Mouse (Mus musculus): Measurements from ENCODE around the gene Slc16a13.

Gene Slc16a13

GRCm38 (mm10) chr11:70210681-70211080 lies 10.2 kb downstream of the Slc16a13 start:
- DNase-seq (ENCODE audit: low spot score), result no peak

DNA sequence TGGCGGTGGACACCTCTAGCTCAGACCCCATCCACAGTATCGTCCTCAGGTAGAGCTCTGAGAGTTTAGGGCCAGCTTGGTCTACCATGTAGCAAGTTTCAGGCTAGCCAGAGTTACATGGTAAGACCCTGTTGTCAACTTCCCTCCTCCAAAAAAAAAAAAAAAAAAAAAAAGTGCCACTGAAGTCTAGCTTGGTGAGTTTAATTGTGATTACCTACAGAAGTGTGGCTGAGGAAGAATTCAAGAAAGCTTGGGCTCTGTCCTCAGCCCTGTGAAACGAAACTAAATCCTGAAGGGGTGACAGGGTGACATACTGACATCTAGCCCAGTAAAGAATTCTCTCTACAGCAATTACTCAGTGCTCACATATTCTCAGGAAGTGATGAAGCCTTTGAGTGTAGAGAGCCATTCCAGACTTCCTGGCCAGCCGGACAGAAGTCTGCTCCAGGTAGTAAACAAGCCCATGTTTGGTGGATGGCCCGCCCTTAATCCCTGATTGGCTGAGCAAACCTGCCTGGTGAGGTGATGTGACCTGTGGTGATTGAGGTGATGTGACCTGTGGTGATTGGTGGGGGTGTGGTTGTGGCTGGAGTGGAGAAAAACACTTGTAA lies 12.0 kb downstream of the Slc16a13 start:
- DNase-seq (ENCODE audit: low spot score), result no peak

GRCm38 (mm10) chr11:70207283-70207682 lies 13.6 kb downstream of the Slc16a13 start:
- DNase-seq (ENCODE audit: low spot score), result no peak

DNA sequence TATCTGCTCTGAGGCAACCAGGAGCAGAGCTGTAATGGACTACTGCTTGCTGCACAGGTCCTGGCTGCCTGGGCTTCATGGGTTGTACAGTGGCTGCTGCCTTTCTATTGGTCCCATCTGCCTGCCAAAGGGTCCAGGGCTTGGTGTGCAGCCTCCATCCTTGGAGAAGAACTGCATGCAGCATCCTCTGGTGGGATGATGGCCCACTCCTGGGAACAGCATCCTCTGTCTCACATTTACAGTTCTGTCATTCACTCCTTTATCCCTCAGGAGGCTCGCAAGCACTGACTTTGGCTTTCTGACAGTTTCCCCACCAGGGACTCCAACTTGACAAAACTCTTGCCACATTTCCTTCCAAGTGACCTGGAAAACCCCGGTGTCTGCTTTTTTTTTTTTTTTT lies 14.1 kb downstream of the Slc16a13 start:
- no peak for DNase-seq (ENCODE audit: low spot score)

- peak; percentile 83 for DNase-seq (ENCODE audit: low spot score)
Observed at GRCm38 (mm10) chr11:70201691-70202090, 19.2 kb downstream of the Slc16a13 start.

DNA sequence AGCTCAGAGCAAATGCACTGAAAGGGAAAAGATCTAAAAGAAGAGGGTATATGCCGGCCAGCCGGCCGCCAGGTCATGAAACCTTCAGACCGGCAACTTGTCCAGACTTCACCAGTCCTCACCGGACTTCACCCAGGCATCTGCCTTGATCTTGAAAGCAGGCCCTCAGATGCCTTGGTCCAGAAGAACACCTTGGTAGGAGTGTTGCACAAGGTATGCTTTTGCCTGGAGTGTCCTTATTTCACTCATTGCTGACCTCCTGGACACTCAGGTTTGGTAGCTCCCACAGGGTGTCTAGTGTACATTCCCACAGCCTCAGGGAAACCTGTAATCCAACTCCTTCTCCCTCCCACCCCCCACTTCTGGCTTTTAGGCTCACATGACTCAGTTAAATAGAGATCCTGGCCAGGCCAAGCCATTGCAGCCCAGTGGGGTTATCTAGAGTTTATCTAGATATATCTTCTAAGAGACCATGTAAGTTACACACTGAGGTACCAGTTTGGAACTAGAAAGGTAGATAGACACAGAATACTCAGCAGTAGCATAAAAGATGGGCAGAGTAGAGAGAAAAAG lies 20.7 kb downstream of the Slc16a13 start:
- DNase-seq (ENCODE audit: low spot score), result no peak

- no peak for DNase-seq (ENCODE audit: low spot score)
Observed at GRCm38 (mm10) chr11:70199107-70199506, 21.8 kb downstream of the Slc16a13 start.

- no peak for DNase-seq (ENCODE audit: low spot score)
Observed at GRCm38 (mm10) chr11:70198332-70198731, 22.5 kb downstream of the Slc16a13 start.

DNA sequence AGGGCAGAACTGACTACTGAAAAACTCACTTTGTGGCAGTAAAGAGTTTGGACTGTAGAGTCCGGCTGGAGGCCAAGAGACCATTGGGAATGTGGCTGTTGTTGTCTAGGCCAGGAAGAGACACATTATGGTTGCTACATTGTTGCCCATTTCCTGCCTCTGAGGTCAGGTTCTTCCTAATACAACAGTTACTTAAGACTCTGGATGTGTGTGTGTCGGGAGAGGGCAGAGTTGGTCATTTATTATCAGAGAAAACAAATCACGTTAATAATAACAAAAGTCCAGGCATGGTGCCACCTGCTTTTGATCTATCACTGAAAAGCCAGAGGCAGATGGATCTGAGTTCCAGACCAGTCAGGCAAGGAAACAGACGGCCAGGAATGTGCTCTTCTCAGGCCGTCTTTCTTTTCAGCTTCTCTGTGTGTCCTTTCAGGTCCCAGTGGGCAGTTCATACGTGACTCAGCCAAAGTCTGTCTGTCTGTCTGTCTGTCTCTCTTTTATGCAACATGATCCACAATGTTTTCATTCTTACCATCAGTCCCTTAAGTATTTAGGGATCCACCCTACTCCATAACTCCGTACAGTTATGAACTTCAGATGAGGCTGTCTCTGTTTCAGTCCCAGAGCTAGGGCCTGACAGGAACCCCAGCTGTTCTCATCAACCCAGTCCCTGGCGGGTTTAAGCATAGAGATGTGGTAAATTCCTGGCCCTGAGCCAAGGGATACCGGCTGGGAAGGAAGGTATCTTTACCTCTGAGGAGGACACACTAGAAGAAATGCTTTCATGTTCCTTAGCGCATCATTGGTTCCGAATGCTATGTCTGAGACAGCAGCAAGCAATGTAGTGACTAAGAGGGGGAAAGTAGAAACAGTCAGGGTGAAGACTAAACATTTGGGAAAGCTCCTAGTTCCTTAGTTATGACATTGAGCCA lies 27.2 kb downstream of the Slc16a13 start:
- no peak for DNase-seq (ENCODE audit: low spot score)

- no peak for DNase-seq (ENCODE audit: low spot score)
Observed at GRCm38 (mm10) chr11:70192157-70192556, 28.7 kb downstream of the Slc16a13 start.

DNA sequence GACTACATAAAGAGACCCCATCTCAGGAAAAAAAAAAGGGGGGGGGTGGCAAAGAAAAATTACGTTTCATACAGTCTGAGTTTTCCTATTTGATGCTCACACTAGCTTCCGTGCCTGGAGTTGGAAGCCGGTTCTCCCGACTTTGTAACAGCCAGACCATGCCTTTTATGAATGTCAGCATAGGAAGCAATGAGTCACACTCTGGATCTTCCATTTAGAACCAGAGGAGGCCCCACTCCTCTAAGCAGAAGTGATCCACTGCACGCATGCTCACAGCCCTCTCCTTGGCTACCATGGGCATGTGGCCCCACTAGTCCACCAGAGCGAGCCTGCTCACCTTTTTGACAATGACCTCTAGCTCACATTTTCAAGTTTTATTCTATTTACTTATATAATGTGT lies 29.7 kb downstream of the Slc16a13 start:
- DNase-seq (ENCODE audit: low spot score), result no peak

DNA sequence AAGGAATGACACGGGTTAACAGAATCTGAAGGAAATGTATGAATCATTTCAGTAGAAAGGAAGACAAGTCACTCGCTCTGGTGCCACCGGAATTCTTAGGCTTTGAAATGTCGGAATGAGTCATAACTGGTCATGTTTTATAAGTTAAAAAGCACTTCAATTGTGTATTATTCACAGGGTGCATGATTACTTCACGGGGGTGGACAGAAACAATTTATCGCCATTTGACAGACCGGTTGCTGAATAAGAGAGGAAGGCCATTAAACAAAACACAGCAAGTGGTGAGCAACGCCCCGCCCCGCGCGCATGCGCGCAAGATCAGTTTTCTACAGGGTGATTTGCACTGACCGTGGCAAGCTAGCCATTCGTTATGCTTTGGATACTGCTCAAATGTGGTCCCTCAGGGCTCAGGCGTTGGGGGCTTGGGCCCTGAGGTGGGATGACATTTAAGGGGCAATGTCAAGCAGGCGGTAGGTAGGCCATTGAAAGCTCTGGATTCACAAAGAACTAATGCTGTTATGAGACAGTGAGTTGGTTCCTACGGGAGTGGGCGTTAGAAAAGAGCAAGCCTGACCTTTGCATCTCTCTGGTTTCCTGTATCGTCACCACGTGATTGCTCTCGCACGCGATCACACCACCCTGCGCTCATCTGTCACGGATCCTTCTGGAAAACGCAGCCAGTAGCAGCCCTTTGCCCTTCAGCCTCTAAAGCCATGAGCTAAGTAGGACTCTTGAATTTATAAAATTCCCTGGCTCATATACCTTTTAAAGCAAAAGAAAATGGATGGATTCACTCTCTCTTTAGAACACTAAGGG lies 31.3 kb downstream of the Slc16a13 start:
- no peak for DNase-seq (ENCODE audit: low spot score)

DNA sequence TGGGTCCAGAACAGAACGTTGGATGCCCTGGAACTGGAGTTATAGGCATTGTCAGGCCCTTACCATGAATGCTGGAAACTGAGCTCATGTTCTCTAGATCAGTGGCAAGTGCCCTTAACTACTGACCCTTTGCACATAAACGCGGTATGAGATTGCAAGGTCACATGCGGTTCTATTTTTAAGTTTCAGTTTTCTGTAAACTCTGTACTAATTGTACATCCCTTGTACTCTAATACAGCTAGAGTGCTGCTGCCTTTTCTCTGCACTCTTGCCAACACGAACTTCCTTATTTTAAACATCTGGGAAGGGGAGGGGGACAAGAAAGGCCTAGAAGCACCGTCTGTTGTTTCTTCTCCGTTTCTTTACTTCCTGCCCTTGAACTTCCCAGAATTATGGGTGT lies 35.7 kb downstream of the Slc16a13 start:
- DNase-seq (ENCODE audit: low spot score), result no peak

DNA sequence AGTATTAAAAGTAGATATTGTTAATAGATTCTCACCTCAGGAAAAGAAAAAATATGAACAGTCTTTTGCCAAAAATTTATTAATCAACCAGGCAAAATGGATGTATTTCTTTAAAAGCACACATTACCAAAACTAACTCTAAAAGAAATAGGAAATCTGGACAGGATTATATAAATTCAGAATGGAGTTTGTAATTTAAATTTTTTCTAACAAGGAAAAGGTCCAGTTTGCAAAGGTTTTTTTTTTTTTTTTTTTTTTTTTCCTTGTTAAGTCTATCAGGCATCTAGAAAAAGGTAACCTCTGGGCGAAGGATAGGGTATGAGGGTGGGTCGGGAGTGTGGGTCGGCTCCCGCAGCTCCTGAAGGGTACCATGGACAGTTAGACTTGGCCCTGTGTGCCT lies 40.4 kb downstream of the Slc16a13 start:
- no peak for DNase-seq (ENCODE audit: low spot score)

- DNase-seq (ENCODE audit: low spot score), result no peak
Observed at GRCm38 (mm10) chr11:70179401-70179800, 41.5 kb downstream of the Slc16a13 start.

DNA sequence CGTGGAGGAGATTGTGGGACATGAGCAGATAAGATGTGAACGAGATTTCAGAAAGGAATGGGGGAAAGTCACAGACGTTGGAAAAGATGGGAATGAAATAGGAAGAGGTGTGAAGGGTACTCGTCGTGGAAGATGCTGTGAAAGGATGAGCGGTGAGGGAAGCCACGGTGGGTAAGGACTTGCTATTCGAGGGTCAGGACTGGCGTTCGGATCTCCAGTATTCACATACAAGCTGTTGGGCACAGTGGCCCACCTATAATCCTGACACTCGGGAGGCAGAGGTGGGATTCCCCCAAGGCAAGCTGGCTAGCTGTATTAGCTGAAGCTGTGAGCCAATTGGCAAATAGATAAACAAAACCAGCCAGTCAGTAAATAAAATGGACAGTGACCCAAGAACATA lies 42.1 kb downstream of the Slc16a13 start:
- DNase-seq (ENCODE audit: low spot score), result no peak

GRCm38 (mm10) chr11:70178311-70178710 lies 42.6 kb downstream of the Slc16a13 start:
- DNase-seq (ENCODE audit: low spot score), result no peak

- no peak for DNase-seq (ENCODE audit: low spot score)
Observed at GRCm38 (mm10) chr11:70177647-70178046, 43.2 kb downstream of the Slc16a13 start.

- no peak for DNase-seq (ENCODE audit: low spot score)
Observed at GRCm38 (mm10) chr11:70174491-70174890, 46.4 kb downstream of the Slc16a13 start.

DNA sequence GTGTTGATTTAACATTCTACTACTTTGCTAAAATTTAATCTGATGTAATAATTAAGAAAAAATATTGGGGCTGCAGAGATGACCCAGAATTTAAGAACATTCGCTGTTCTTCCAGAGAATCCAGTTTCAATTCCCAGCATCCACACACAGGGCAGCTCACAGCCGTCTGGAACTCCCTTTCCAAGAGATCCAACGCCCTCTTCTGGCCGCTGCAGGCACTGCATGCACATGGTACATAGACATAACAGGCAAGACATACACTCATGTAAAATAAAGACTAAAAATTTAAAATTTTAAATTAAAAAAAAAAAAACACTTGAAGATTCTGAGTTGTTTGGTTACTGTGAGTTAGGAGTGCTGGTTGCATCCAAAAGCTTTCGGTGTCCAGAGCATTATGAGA lies 48.6 kb downstream of the Slc16a13 start:
- DNase-seq (ENCODE audit: low spot score), result no peak

GRCm38 (mm10) chr11:70171847-70172246 lies 49.0 kb downstream of the Slc16a13 start:
- no peak for DNase-seq (ENCODE audit: low spot score)

DNA sequence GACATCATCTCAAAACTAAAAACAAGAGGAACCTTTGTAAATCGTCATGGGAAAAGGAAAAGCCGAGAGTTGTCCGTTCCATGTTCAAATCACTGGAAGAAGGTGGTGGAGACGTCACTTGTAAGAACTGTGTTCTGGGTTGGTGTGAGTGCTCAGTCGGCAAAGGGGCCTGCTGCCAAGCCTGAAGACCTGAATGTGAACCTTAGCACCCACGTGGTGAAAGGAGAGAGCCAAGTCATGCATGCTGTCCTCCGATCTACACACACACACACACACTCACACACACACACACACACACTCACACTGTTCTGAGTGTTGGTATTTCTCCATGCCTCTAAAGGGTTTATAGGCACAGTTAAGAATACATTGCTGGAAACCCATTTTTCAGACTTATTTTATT lies 49.7 kb downstream of the Slc16a13 start:
- DNase-seq (ENCODE audit: low spot score), result no peak
